Mouse (Mus musculus) T-helper 17 cell (primary cell): Measurements from ENCODE around the gene Prkcb.

ENCODE experiments used
- in situ Hi-C, 2 experiments: fragments of 300-600 bp; cut with MboI, MseI; formaldehyde crosslinking; loops; 1 replicate in 1 of 2; 2 replicates in 1 of 2; pipeline ENCODE4 v1.15.1; 2025; ENCODE audit warnings: high pct_unique_total_duplicates in 2 of 2

Gene Prkcb

DNA sequence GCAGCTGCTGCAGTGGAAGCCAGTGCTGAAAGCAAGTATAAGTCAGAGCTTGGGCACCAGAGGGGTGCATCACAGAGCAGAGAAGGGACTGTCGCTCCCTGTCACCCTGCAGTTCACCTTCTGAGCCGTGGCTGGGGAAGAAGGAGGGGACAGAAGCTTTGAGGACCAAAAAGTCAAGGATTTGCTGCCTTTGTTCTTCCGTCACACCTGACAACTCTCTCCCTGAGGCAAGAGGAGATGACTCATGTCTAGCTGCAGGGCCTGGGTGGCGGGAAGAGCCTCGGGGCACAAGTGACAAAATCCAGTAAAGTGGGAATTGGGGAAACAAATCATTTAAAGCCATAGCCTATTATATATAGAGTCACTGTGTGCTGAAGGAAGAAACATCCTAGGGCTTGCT is 209.9 kb downstream of the Prkcb start:
- in situ Hi-C loops, result loop anchor here in 1 of 2 experiments (5.0 kb wide), 1 partner anchor 69 kb away; no protein-coding TSS in a partner anchor

DNA sequence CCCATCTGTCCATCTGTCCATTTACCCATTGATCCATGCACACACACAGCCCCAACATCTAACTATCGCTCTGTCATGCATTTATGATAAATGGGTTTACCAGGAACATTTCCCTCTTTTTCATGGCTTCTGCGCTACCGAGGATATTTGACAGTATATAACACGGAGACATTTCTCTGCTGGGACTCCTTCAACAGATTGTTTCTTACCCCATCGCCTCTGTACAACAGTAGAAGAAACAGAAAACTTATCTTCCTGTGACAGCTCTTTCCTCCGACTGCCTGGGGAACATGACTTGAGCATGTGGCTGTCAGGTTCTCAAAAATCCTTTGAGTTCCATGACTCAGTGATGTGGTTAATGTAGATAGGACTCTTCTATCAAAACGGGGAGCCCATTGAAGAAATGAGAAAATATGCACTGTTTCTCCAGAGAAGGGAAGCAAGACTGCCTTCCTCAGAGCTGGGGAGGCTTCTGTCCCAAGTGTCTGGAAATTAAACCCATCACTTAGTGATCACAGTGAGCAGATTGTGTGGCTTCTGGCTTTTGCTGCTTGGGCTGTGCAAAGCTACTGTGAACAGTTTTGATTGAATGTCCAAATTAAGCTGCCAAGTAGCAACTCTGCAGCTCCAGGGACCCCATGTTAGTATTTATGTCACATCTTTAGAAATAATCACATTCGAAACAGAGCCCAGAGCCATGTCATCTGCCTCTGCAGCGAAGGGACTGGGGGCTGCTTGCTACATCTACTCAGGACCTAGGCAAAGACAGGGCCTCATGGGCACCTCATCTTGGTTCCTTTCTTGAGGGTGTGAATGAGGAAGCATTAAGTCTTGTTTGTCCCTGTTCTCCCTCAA is 211.4 kb downstream of the Prkcb start:
- in situ Hi-C loops, result loop anchor here in 1 of 2 experiments (5.0 kb wide), 1 partner anchor 67 kb away; no protein-coding TSS in a partner anchor

DNA sequence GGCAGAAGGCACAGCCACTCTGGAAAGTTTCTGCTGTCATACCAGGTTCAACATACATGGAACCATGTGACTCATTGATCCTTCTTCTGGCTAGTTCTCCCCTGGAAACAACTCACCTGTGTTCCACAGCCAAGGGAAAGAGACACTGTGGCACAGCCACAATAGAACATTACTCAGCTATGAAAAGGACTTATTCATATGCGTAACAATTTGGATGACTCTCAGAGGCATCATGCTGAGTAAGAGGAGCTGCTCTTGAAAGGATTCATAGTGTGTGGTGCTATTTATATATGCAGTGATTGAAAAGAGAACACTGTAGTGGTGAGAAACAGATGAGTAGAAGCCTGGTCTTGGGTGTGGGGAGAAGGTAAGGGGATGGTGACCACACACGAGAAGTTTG is 217.9 kb downstream of the Prkcb start:
- in situ Hi-C loops, result no loop called here

- in situ Hi-C loops, result no loop called here
Measured at GRCm38 (mm10) chr7:122509903-122510302, 221.4 kb downstream of the Prkcb start.

DNA sequence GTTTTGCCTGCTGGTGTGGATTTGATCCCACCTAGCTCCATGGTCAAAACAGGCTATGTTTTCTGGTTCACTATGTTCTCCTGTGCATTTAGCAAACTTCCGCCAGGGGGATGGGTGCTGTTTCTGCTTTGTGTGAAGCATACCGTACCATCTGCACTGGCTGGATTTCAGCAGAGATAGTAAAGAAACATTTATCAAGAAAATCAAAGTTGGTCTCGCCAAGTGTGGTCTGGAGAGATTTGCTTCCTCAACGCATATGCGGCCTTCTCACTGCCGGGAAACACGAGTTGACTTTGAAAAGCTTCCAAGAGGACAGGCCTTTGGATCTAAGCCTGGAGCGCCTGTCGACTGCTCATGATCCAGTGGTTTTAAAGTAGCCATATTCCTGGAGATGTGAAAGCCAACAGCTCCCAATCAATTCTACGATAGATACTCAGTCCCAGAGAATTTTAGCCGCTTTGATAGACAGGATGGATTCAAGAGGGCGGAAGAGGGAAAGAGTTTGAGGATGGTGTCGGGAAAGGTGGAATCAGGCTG is 223.9 kb downstream of the Prkcb start:
- in situ Hi-C loops, result no loop called here

GRCm38 (mm10) chr7:122520850-122521638 is 232.5 kb downstream of the Prkcb start:
- in situ Hi-C loops, result no loop called here

GRCm38 (mm10) chr7:122528201-122528600 is 239.7 kb downstream of the Prkcb start:
- in situ Hi-C loops, result no loop called here

DNA sequence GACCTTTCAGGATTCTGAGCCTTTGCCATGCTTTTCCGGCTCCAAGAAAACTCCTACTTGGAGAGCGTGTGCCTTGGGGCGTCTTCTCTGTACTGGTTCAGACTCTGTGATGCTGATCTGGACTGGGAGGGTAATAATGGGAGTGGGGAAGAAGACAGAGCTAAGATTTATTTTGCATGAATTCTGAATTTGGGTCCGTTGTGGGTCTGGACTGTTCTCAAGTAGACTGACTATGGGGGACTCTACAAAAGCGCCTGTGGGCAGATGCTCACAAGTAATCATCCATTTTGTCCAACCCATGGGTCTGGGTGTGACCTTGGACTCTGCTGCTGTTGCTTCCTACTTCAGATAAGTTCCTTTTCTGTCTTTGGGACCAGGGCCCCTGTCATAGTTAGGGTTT is 240.1 kb downstream of the Prkcb start:
- in situ Hi-C loops, result no loop called here

DNA sequence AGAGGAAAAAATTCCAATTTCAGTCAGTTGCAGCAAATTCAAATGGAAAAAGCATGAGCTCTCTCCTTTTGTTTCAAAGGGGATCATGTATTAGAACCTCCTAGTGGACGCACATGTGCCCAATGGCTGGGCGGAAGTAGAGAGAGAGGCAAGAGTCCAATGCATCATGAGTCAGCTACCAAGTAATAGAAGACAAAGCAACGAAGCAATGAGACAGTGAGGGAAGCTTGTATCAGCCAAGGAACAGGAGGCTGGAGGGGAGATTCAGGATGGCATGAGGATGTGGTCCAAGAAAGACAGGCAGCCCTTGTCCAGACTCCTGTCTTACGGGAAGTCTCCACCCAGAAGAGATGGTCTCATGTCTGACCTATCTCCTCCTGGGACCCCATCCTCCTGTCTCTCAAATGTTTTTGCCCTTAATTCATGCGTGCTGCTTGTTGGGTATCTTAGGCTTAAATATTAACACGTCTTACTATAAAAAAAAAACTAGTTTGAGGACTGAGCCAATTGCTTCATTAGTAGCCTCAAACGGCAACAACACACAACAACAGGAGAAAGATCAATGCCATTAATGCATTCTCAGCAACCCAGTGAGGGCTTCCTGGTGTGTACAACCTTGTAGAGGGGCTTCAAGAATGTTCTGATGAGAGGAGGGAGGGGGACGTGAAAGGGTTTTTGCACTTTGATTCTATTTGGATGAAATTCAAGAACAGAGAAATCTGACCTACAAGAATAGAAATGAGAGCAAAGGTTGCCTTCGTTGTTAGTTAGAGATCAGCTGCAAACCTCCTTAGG is 245.2 kb downstream of the Prkcb start:
- in situ Hi-C loops, result no loop called here

DNA sequence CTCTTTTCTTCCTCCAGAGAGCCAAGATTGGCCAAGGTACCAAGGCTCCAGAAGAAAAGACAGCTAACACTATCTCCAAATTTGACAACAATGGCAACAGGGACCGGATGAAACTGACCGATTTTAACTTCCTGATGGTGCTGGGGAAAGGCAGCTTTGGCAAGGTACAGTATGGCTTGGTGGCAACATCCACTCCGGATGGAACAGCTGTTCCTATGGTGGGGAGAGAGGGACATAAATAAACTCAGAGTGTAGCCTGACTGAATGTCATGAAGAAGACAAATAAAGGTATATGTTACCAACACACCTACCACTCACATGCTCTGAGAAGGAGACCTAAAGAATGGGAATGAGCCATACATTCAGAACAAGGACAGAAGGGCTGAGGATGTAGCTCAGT is 256.1 kb downstream of the Prkcb start:
- in situ Hi-C loops, result no loop called here

DNA sequence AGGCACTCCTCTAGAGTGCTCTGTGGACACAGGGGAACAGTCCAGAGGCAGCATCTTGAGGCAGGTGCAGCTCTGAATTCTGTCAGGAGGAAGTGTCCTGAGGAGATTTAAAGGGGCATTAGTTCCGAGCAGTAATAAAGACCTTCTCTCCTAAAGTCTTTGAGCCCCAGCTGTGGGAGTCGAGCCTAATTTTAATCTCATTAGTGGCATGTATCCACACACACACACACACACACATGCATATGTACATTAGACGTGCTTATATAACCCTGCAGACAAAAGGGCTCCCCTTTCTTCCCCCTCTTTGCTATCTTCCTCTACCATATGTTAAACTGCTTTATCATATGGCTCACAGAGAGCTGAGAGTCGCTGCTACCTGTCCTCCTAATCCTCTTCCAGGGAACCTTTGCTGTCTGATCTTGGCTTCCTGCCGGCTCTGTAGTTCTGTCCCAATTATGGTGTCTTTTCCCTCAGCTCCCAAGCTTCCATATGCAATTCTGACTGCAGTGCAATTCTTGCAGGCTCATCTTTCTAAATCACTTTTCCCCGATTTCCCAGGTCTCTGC is 268.1 kb downstream of the Prkcb start:
- in situ Hi-C loops, result loop anchor here in 1 of 2 experiments (10.0 kb wide), 1 partner anchor 1692 kb away; no protein-coding TSS in a partner anchor

GRCm38 (mm10) chr7:122558085-122558811 is 269.7 kb downstream of the Prkcb start:
- in situ Hi-C loops, result loop anchor here in 1 of 2 experiments (10.0 kb wide), 1 partner anchor 1693 kb away; no protein-coding TSS in a partner anchor

GRCm38 (mm10) chr7:122558912-122559311 is 270.4 kb downstream of the Prkcb start:
- in situ Hi-C loops, result loop anchor here in 1 of 2 experiments (10.0 kb wide), 1 partner anchor 1694 kb away; no protein-coding TSS in a partner anchor

DNA sequence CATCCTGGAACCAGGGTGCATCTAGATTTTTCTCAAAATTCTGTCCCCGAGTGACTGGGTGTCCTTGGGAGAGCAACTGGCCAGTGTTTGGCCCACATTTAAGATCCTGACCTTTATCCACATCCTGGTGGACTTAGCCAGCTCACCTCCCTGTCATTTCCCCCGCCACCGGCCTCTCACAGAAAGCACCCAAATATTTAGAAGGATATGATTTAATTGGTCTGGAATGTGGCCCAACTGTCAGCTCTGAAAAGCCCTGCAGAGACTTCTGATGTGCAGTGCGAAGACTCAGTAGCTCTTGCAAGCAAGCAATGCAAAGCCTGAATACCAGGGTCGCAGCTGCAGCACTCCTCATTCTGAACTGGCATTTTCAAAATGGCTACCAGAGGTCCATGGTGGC is 274.0 kb downstream of the Prkcb start:
- in situ Hi-C loops, result no loop called here

DNA sequence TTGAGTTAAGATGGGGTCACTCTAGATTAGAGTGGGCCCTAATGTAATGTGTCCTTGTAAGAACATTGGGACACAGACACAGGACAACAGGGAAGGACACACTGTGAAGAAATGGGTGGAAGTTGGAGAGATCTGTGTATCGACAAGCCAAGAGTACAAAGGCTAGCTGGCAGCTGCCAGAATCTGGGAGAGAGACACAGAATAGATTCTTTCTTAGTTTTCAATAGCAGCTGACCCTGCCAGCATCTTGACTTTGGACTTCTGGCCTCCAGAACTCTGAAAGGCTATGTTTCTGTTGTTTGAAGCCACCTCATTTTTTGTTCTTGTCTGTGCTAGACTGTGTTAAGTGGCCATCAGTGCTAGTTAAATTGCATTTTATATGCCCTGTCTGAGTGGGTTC is 276.8 kb downstream of the Prkcb start:
- in situ Hi-C loops, result loop anchor here in 1 of 2 experiments (5.0 kb wide), 1 partner anchor 68 kb away; no protein-coding TSS in a partner anchor

GRCm38 (mm10) chr7:122566011-122566410 is 277.5 kb downstream of the Prkcb start:
- in situ Hi-C loops, result loop anchor here in 1 of 2 experiments (5.0 kb wide), 1 partner anchor 69 kb away; no protein-coding TSS in a partner anchor

GRCm38 (mm10) chr7:122568787-122569186 is 280.2 kb downstream of the Prkcb start:
- in situ Hi-C loops, result loop anchor here in 1 of 2 experiments (5.0 kb wide), 1 partner anchor 71 kb away; no protein-coding TSS in a partner anchor

DNA sequence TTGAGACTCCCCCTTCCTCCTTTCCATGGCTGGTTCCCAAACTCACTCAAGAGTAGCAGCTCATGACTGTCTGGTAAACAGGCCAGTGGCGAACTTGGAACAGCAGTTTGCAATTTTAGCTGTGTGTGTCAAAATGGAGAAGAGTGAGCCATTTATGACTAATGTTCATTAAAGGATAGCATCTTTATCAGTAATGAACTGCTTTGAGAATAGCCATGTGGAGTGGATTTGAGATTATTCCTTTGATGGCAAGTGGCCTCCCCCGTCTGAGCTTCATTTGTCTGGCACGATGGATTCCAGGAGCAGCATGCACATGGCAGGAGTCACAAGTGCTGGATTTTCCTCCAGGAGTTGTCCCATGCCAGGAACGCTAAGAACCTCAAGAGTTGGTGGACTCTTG is 281.9 kb downstream of the Prkcb start:
- in situ Hi-C loops, result no loop called here

- in situ Hi-C loops, result no loop called here
Measured at GRCm38 (mm10) chr7:122573101-122573635, 284.6 kb downstream of the Prkcb start.

- in situ Hi-C loops, result no loop called here
Measured at GRCm38 (mm10) chr7:122574418-122574817, 285.9 kb downstream of the Prkcb start.
